Mouse (Mus musculus) lung, embryonic 16.5 days (tissue): ENCODE results near the gene Supt7l. TPM values are rescaled to one million over a fixed set of nuclear protein-coding genes. Genes with fewer than 3 reads are reported as not detected.

ENCODE experiments used
- ATAC-seq: fragments of 200-750 bp; cut with Nextera tagmentation; 2 replicates; pipeline ENCODE4 v1.8.0; 2017; ENCODE audit warnings: low read depth, mild to moderate bottlenecking, moderate library complexity
- H3K27ac ChIP-seq: fragments of 300-500 bp; sonication (generic); 2 replicates; pipeline ENCODE4 v1.5.1; 2014; ENCODE audit warnings: mild to moderate bottlenecking, control low read depth, low read length
- H3K27me3 ChIP-seq: fragments of 300-500 bp; sonication (generic); 2 replicates; pipeline ENCODE4 v1.6.1; 2014; ENCODE audit warnings: low read depth, low read length, mixed read lengths; ENCODE audit not compliant: control insufficient read depth, insufficient read depth
- H3K36me3 ChIP-seq: fragments of 300-500 bp; sonication (generic); 2 replicates; pipeline ENCODE4 v1.6.1; 2014; ENCODE audit warnings: low read length; ENCODE audit not compliant: control insufficient read depth, insufficient read depth
- H3K4me1 ChIP-seq: fragments of 300-500 bp; sonication (generic); replicated peaks from 2 replicates; pipeline ENCODE4 v1.6.1; 2014; ENCODE audit warnings: low read length, mixed read lengths; ENCODE audit not compliant: control insufficient read depth, insufficient read depth
- H3K4me2 ChIP-seq: fragments of 300-500 bp; sonication (generic); 2 replicates; pipeline ENCODE4 v1.6.1; 2014; ENCODE audit warnings: low read depth, low read length, control low read depth
- H3K4me3 ChIP-seq: fragments of 300-500 bp; sonication (generic); 2 replicates; pipeline ENCODE4 v1.5.1; 2014; ENCODE audit warnings: mild to moderate bottlenecking, low read length, control low read depth
- H3K9ac ChIP-seq: fragments of 300-500 bp; sonication (generic); 2 replicates; pipeline ENCODE4 v1.6.1; 2014; ENCODE audit warnings: low read length, control low read depth
- H3K9me3 ChIP-seq: fragments of 300-500 bp; sonication (generic); 2 replicates; pipeline ENCODE4 v1.6.1; 2016; ENCODE audit warnings: low read length; ENCODE audit not compliant: control insufficient read depth
- WGBS: fragments of 180-500 bp; shearing (Covaris S2); extraction: QIAGEN DNeasy Blood & Tissue Kit; methylation state at CpG from one replicate; pipeline ENCODE4 v1.1.7; 2014; 5-methylcytosine and 5-hydroxymethylcytosine counted together
- polyA plus RNA-seq: library from polyadenylated mRNA; unstranded; fragments of >200 nt; fragmentation: Nextera tagmentation; extraction: Ambion mirVana; gene quantifications from 2 replicates; pipeline ENCODE4 v1.2.1, GENCODE M21; 2015

The Supt7l gene
- polyA plus RNA-seq, 1 experiment from 2014 or later = 22.1 TPM

GRCm38 (mm10) chr5:31469711-31470110, 57.9 kb downstream of the Supt7l start:
- Histone ChIP-seq H3K27ac (no peak overlapping the region), H3K4me2 (no peak overlapping the region), H3K9ac (no peak overlapping the region), H3K27me3 (no peaks in the 10 kb centered on the region), H3K36me3 (peaks cover 35% of the 10 kb centered on the region), H3K4me1 (no peaks in the 10 kb centered on the region), H3K9me3 (no peaks in the 10 kb centered on the region), H3K4me3 (no peak overlapping the region)
- no peak for ATAC-seq
- WGBS = 87% methylated on average over 6 of the region's 6 CpGs

DNA sequence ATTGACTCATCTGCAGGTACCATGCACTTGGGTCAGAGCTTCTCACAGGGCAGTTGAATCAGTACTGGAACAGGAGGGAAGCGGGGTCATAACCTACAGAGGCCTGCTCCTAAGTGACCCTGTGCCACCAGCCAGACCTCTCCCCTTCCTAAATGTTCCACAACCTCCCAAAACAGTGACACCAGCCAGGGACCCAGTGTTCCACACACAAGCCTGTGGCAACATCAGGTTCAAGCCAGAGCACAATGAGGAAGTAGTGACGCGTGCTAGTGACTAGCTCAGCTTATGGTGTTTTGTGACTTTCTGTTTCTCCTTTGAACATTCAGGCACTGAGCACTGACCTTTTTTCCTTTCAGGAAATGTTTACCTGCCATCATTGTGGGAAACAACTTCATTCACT, 59.8 kb downstream of the Supt7l start:
- ATAC-seq = no peak
- Histone ChIP-seq H3K4me3 (no peak overlapping the region), H3K9me3 (no peaks in the 10 kb centered on the region), H3K4me1 (no peaks in the 10 kb centered on the region), H3K27me3 (no peaks in the 10 kb centered on the region), H3K4me2 (no peak overlapping the region), H3K9ac (no peak overlapping the region), H3K27ac (no peak overlapping the region), H3K36me3 (peaks cover 27% of the 10 kb centered on the region)
- WGBS = 88% methylated on average over 3 of the region's 3 CpGs

Other genes starting within 250 kb of the Supt7l start
- gene Ift172, start 236.7 kb downstream of the Supt7l start, polyA plus RNA-seq = 41.6 and 44.3 TPM in 2 replicates
- 28.7 and 34.5 TPM in 2 replicates for gene Fndc4, start 231.7 kb downstream of the Supt7l start, polyA plus RNA-seq
- gene Gckr, start 230.4 kb downstream of the Supt7l start, polyA plus RNA-seq = 0.38 and 1.0 TPM in 2 replicates
- 44.7 and 51.1 TPM in 2 replicates for gene Zfp512, start 75.4 kb downstream of the Supt7l start, polyA plus RNA-seq
- not detected in 2 replicates for gene 4930548H24Rik, start 42.1 kb downstream of the Supt7l start, polyA plus RNA-seq
- gene Gpn1, start 33.1 kb downstream of the Supt7l start, polyA plus RNA-seq = 54.7 and 55.1 TPM in 2 replicates
- 23.8 and 27.2 TPM in 2 replicates for gene Slc4a1ap, start 812 bp downstream of the Supt7l start, polyA plus RNA-seq
- gene Mrpl33, start 69.1 kb upstream of the Supt7l start, polyA plus RNA-seq = 286 and 307 TPM in 2 replicates
- 4.4 and 5.1 TPM in 2 replicates for gene Rbks, start 169.8 kb upstream of the Supt7l start, polyA plus RNA-seq
- gene Babam2, start 169.9 kb upstream of the Supt7l start, polyA plus RNA-seq = 51.9 and 52.3 TPM in 2 replicates